Mouse (Mus musculus) forebrain, embryonic 11.5 days (tissue): Measurements from ENCODE around the gene Gm14819. TPM values are rescaled to one million over a fixed set of nuclear protein-coding genes. Genes with fewer than 3 reads are reported as not detected.
"Not testable (repeated sequence)": the region's sequence is repeated elsewhere in the genome, so short reads cannot be mapped to it uniquely, and the experiment has no call there.

ENCODE experiments used
- ATAC-seq: fragments of 200-750 bp; cut with Nextera tagmentation; replicated peaks from 2 replicates; pipeline ENCODE4 v1.8.0; 2017; ENCODE audit warnings: moderate TSS enrichment; ENCODE audit not compliant: low FRiP score
- DNase-seq: peaks from one replicate; pipeline ENCODE4 v3.0.0-alpha.2; 2017; ENCODE audit warnings: low spot score
- H3K27ac ChIP-seq: fragments of 300-500 bp; sonication (generic); 2 replicates; pipeline ENCODE4 v1.5.1; 2014; ENCODE audit warnings: low read depth, low read length
- H3K27me3 ChIP-seq: fragments of 300-500 bp; sonication (generic); 2 replicates; pipeline ENCODE4 v1.6.1; 2014; ENCODE audit warnings: mild to moderate bottlenecking, low read length, mixed read lengths; ENCODE audit not compliant: control insufficient read depth, insufficient read depth
- H3K36me3 ChIP-seq: fragments of 300-500 bp; sonication (generic); 2 replicates; pipeline ENCODE4 v1.6.1; 2014; ENCODE audit warnings: mild to moderate bottlenecking, low read length, moderate library complexity, mixed read lengths; ENCODE audit not compliant: control insufficient read depth, insufficient read depth
- H3K4me1 ChIP-seq: fragments of 300-500 bp; sonication (generic); replicated peaks from 2 replicates; pipeline ENCODE4 v1.6.1; 2014; ENCODE audit warnings: low read length, mixed read lengths; ENCODE audit not compliant: control insufficient read depth, insufficient read depth
- H3K4me2 ChIP-seq: fragments of 300-500 bp; sonication (generic); 2 replicates; pipeline ENCODE4 v1.6.1; 2014; ENCODE audit warnings: low read depth, mild to moderate bottlenecking, low read length, moderate library complexity, mixed read lengths; ENCODE audit not compliant: severe bottlenecking
- H3K4me3 ChIP-seq: fragments of 300-500 bp; sonication (generic); 2 replicates; pipeline ENCODE4 v1.5.1; 2014; ENCODE audit warnings: low read depth, low read length
- H3K9ac ChIP-seq: fragments of 300-500 bp; sonication (generic); 2 replicates; pipeline ENCODE4 v1.6.1; 2014; ENCODE audit warnings: low read length
- H3K9me3 ChIP-seq: fragments of 300-500 bp; sonication (generic); 2 replicates; pipeline ENCODE4 v1.6.1; 2016; ENCODE audit warnings: low read length, mixed read lengths; ENCODE audit not compliant: control insufficient read depth
- WGBS: fragments of 180-500 bp; shearing (Covaris S2); extraction: QIAGEN DNeasy Blood & Tissue Kit; methylation state at CpG from one replicate; pipeline ENCODE4 v1.1.7; 2014; 5-methylcytosine and 5-hydroxymethylcytosine counted together
- polyA plus RNA-seq: library from polyadenylated mRNA; unstranded; fragments of >200 nt; fragmentation: Nextera tagmentation; extraction: Ambion mirVana; gene quantifications from 2 replicates; pipeline ENCODE4 v1.2.1, GENCODE M21; 2014

The Gm14819 gene
- not detected in 2 replicates for polyA plus RNA-seq

DNA sequence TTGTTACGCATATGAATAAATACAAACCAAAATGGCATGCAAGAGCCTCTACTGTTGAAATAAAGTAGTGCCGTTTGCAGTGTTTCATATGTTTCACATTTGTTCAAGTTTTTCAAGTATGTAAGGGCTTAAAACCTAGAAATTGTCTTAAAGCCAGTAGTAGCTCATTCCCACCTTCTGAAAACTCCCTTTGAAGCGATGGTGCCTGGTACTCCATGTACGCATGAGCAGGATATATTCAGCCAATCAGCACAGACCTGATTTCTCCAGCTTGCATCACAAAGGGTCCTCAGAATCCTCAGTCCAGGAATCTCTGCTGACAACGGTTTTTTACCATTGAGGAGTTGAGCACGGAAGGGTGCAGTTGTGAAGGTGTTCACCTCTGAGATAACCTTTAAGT, at the start of gene Gm14819:
Gene Gm14819, plus strand, starts transcription at position 301 of the 400 bp plus-strand sequence.
- H3K4me1 ChIP-seq, H3K36me3 ChIP-seq, H3K27me3 ChIP-seq, H3K4me3 ChIP-seq, H3K4me2 ChIP-seq, H3K27ac ChIP-seq, H3K9ac ChIP-seq, ATAC-seq, H3K9me3 ChIP-seq, DNase-seq: not testable (repeated sequence)
- no CpG with 5 or more reads among the region's 6 CpGs for WGBS
